Mouse (Mus musculus) E14TG2a.4 (cell line): ENCODE results near the gene Klf12.

ENCODE experiments used
- CTCF ChIP-seq: conservative IDR thresholded peaks from 2 replicates; pipeline ENCODE4 v1.5.1; 2014; ENCODE audit warnings: low read length
- POU5F1 ChIP-seq: IDR thresholded peaks from 2 replicates; pipeline ENCODE4 v1.6.1; 2014; ENCODE audit warnings: low read length, borderline replicate concordance

DNA sequence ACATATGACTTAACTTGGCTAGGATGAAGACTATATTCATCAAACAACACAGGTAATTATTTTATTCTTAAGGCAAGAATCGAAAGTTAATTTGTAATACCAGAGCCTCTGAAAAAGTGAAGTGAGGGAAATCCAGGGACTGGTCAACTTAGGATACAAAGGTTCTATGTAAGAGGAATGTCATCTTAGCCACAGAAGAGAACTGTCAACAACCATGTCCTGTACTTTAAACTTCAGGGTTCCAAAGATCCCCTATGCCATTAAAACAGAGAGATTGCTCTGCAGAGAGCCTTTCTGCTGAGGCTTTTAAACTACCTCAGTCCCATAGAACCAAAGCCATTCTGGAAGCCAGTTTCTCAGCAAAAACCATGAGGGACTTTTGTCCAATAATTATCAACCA, 144.1 kb downstream of the Klf12 start:
- TF ChIP-seq CTCF (no peak), POU5F1 (no peak)
